Mouse (Mus musculus) thymus, postnatal 36 days (tissue): Measurements from ENCODE around the gene Catsperg1.
"Not testable (repeated sequence)": the region's sequence is repeated elsewhere in the genome, so short reads cannot be mapped to it uniquely, and the experiment has no call there.

Experiments used
- DNase-seq, 2 experiments: peaks; one replicate each; pipeline ENCODE4 v3.0.0; 2022; ENCODE audit warnings: mixed read lengths in 2 of 2

Catsperg1 gene

DNA sequence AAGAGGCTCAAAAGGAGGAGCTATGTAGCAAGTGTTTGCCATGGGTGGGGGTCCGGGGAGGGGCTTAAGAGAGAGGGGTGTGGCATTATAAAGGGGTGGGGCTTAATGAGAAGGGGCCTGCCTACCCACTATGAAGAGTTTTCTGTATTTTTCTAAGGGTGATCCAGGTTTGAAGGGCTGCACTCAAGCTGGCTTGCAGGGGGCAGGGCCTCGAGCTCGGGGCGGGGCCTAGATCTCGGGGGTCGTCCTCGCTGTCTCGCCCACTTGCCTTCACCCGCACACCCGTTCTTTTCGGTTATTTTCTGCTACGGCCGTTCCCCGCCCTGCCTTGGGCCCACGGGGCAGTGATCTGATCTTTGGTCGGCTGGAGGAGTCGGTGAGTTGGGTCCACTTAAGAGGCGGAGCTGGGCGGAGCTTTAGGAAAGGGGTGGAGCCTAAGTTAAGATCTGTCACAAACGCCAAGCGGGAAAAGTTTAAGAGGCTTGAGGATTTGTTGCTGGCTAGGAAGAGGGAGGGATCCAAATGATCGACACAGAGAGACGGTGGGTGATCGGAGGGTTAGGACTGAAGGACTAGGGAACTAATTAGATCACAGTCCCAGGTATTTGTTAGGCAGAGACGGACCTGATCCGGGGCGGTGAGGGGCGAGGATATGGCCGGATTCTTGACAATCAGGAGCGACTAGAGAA lies 43.6 kb downstream of the Catsperg1 start, which contains the start of the genes Ggn and Spred3:
Gene Ggn, plus strand, starts transcription at position 145 of the 689 bp plus-strand sequence.
Gene Spred3, minus strand, starts transcription at position 346 of the 689 bp plus-strand sequence.
- peak in 1 of 2 experiments; percentile 42 for DNase-seq

DNA sequence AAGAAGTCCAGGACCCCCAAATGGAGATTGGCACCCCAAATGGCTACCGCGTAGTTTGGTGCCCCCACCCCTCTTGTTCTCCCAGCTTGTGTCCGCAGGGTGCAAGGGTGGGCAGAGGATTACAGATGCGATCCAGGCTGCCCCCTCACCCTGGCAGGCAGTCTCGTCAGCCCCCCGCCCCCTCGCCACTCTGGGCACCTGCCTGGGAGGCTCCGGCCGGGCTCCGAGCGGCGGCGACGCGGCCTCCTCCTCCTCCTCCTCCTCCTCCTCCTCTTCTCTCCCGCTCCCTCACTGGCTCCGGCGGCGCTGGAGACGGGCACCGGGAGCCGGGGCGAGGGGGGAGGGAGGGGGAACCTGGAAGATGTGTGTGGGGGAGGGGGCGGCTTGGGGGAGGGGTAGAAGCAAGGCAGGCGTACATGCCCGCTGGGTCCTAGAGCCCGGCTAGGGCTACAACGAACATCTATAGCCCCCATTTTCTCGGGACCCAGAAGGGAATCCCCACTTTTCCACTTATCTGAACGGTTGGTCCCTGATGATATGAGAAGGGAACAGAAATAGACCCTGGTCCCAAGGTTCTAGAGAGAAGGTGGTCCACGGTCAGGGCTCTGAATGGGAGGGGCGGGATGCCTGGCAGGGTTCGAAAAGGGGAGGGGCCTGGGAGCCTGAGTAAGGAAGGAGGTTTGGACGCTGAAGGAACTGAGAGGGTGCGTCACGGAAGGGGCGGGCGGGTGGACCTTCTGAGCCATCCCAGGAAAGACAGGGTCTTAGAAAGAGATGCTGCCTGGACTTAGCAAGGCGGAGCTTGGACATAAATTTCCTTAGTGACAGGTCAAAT lies 44.4 kb downstream of the Catsperg1 start:
- peak in 1 of 2 experiments; percentile 48 for DNase-seq

DNA sequence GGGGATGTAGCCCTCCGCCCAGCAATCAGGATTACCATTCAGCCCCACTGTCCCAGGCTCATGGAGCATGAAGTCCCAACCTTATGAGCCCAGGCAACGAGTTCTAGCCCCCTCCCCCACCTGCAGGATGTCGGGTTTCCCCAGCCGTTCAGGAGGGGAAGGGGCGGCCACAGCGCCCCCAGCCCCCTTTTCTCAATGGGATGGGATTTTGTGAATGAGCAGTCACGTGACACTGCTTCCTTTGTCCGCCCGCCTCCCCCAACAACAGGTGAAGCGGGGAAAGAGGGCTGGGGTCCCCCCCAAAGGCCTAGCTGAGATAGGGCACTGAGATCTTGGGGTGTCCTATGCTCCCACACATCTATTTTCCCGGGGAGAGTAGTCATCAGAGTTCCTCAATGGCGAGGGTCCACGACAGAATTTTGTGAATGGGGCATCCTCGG lies 45.0 kb downstream of the Catsperg1 start:
- no peak for DNase-seq

DNA sequence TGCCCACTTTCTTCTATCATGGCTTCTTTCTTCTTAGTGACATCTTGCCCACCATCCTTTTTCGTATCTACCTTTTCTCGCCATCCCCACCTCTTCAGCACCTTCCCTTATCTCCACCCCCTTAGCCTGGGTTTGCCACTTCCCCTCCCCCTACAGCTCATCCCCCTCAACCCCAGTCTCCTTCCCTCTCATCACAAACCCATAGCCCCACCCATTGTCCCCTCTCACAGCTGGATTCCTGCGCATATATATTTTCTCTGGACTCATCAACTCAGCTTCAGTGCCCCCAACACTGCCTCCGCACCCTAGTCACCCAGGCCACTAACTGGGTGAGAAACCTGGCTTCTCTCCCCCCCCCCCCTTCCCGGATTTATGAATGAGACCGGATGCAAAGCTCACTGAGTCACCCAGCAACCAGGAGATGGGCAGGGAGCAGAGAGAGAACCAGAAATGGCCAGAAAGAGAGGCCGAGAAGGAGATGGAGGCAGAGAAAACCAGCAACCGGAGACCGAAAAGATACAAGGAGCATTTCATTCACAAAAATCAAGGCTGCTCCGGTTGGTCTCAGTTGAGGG lies 45.6 kb downstream of the Catsperg1 start:
- DNase-seq: no peak

DNA sequence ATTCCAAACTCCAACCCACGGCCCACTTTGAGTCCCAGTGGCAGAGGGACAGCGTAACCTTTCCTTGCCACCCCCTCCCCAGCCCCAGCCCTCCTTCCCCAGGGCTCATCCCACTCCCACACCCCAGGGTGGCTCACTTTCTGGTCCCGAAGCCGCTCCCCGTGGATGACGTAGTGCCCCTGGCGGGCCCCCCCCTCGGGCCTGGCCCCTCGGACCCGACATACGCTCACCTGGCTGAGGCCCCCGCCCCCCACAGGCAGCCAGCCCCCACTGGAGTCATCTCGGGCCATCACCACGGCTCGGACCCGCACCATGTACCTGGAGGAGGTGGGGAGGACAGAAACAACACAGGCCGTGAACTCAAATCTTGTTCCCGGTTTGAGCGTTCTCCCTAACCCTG lies 46.2 kb downstream of the Catsperg1 start:
- no peak for DNase-seq

DNA sequence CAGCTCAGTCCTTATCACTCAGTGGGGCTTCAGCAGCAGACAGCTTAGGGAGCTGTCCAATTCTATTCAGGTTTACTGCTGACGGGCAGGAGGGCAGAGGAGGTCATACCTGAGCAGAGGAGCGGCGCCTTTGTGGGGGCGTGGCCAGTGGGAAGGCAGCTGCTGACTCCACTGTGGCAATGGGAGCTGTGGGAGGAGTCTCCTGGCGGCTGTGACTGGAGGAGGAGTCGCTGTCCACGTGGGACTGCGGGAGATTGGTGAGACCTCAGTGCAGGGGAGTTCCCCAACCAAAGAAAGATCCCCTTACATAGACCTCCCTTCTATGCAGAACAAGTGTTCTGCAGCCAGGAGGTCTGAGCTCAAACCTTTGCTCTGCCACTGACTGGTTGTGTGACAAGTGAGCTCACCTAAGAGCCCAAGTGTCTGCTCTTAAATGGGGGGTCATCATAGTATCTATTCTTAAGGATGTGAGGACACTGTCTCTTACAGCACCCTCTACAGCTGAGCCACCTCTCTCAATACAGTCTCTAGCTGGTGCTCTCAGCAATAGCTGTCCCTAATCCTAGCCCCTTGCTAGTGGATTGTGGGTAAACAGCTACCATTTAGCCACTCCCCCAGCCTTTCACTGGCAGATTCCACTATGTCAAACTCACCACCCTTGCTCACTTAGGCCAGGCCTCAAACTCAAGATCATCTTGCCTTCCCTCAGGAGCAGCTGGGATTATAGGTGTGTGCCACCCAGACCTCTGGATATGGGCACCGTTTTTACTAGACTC lies 50.9 kb downstream of the Catsperg1 start:
- peak in 1 of 2 experiments; percentile 67 for DNase-seq

DNA sequence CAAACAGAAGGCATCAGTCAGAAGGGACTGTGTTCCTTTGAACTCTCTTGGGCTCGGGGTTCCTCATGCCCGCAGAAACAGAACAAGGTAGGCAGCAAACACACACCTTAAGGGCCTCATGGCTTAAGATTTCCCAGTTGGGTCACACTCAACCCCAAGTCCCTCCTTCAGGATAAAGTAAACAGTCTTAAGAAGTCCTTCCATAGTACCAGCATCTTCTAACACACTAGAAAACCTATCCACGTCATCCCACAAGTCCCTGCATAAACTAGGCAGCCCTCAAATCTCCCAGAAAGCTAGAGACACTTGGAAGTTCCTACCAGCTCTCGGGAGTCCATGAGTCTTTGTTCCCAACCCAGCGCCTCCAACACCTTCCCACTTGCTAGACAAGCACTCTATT lies 51.5 kb downstream of the Catsperg1 start:
- no peak for DNase-seq

DNA sequence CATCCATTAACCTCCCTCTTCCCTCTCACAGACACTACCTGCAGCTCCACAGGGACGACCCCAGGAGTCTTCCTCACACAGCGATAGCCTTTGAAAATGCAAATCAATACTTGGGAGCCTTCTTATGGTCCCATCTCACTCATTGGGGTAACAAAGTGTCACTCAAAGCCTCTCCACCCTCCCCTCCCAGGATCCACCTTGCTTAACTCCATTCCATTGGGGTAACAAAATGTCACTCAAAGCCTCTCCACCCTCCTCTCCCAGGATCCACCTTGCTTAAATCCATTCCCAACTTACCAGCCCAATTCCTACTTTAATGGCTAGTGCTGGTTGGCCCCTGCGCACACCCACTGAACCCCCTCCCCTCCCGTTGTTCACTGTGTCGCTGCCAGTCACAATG lies 55.6 kb downstream of the Catsperg1 start:
- no peak for DNase-seq

DNA sequence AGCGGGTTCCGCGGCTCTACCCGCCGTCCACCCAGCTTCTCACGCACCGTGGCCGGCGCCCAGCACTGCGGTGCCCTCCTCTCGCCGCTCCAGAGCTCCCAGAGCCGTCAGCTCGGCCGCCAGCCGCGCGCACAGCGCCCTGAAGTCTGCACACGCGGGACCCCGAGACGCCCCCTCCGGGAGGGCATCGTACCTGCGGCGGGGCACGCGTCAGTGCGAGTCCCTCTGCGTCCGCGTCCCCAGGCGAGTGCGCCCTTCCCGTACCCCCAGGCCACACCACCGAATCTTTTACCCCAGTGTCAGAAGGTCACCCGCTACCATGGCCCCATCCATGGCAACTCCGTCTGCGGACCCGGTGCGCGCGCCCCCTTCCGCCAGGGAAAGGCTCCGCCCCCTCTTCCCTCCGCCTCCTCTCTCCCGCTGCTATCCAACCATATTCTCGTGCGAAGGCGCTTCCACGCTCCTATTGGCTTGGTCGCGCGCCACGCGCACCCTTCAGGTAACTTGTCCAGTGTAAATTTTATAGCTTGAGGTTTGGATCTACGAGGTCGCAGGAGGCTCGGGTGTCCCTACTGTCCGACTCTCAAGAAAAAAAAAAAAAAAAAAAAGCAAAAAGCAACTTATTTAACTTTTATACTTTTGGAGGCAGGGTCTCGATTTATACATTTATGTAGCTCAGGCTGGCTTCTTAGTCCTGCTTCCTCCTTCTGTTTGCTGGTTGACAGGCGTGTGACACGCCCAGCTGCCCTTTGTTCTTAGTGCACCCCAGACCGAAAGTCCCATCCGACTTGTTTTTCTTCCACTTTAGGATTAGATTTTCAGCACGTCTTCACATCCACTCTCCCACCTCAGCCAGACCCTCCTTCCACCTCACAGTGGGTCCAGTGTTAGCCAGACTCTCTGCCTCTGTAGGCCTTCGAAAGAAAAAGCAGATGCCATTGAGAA lies 57.7 kb downstream of the Catsperg1 start, which contains the start of gene Fam98c:
Gene Fam98c, minus strand, starts transcription at position 397 of the 945 bp plus-strand sequence.
- DNase-seq: peak; percentile 83 to 88

DNA sequence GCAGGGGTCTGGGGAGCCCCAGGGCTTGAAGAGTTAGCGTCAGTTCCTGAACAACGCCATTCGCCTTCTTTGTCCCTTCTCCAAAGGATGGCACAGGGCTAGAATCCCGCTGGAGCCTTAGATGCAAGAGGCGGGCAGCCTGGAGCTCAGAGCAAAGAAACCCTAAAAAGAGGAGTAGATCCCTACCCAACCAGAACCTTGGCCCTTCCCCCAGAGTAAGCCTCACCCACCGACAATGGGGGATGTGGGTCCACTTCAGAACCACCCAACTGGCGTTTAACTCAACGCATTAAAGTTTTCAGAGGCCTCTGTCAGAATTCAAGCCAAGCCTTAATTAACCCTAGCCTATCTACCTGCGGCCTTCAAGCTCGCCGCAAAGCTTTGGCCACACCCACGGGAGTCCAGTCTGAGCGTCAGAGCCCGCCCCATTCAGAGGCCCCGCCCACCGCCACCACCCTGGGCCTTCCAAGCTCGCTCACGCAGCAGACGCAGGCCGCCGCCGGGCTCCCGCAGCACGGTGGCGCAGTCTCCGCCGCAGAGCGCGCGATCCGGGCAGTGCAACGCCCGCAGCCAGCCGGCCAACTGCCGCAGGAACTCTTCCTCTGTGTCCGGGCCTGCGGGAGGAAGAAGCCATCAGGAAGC lies 58.5 kb downstream of the Catsperg1 start:
- peak; percentile 85 to 88 for DNase-seq

DNA sequence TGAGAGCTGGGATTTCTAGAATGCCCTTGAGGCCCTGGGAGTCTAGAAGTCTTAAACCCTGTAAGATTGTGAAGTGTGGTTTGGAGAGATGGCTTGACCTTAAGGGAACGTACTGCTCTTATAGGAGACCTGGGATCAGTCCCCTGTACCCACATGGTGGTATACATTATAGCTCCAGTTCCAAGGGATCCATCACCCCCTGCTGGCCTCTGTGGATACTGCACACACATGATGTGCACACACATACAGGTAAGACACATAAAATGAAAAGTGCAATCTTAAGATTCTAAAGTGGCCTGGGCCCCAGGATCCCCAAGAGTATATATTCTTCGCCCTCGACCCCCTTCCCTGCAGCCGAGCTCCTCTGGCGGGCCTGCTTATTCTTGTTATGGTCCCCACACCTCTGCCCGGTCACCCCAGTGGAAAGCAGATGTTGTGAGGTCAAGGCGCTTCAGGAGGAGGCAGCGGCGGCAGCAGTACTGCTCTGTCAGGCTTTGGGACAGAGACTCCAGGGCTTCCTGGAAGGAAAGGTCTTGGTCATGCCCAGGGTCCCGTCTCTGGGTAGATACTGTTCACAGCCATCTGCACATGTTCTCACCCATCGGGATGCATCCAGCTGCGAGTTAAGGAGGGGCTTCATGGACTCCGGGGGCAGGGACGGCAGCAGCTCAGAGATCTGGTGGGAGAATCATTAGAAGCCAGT lies 59.7 kb downstream of the Catsperg1 start:
- DNase-seq: no peak

DNA sequence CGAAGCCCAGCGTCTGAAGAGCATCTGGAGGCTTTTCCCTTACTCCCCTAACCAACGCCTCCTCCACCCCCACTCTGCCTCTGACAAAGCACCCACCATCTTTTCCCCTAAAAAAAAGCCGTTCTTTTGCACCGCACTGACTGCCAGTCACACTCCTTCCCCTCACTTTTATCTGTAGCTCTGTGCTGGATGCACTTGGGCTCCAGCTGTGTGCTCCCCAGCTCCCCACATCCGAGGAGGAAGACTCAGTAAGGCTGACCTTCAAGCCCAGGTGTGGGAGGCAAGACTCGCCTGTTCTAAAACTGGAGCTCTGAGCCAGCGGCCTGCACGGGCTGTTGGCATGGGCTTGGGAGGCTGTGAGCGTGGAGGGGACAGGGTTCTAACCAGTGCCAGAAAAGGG lies 62.3 kb downstream of the Catsperg1 start:
- DNase-seq: peak in 1 of 2 experiments; percentile 56

DNA sequence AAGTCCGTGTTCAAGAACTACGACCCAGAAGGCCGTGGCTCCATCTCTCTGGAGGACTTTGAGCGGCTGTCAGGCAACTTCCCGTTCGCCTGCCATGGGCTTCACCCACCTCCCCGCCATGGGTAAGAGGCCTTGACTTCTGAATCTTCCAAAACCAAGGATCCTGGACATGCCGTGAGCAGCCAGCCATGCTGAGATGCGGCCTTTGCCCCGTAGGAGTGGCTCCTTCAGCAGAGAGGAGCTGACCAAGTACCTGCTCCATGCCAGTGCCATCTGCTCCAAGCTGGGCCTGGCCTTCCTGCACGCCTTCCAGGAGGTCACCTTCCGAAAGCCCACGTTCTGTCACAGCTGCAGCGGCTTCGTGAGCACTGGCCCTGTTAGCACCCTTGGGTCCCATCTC lies 65.1 kb downstream of the Catsperg1 start:
- DNase-seq: no peak

DNA sequence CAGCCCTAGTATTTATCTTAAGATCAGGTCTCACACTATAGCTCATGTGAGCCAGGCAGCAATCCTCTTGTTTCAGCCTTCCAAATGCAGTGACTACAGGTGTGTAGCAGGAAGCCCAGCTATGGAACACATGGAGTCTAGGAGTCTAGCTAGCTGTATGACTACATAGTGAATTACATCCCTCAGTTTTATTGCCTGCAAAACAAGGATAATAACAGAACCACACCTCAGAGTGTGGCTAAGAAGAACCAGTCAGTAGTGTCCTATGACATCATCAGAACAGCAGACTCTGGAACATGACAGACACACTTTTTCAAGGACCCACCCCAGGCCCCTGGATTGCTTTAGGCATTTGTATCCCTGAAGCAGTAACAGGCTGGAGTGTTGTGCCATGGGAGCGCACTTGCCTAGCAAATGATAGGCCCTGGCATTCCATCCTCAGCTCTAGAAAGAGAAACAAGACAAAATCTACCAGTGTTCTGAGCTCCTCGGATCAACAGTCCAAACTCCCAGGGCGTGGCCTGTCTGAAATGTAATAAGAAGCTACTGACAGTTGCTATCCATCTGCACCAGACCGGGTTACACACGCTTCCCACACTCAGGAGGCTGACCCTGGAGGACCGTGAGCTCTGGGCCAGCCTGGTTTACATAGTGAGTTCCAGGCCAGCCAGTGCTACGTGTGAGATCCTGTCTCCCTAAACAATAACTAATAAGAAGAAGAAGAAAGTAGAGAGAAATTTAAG lies 67.0 kb downstream of the Catsperg1 start:
- no peak for DNase-seq

DNA sequence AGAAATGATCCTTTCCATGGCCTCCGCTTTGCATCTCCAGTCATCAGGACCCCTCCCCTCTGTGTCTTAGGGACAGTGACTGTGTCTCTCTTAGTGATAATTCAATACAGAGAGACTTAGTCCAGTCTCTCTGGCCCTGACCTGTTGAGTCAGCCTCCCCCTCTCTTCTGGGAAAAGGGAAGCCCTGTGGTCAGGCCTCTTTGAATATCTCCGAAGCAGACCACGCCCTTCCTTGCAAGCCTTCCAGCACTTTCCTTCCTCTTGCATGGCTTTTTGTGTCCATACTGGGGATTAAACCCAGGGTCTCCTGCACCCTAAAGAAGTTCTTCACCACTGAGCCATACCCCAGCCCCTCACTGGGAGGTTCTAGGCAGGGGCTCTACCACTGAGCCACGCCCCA lies 69.8 kb downstream of the Catsperg1 start:
- no peak for DNase-seq

DNA sequence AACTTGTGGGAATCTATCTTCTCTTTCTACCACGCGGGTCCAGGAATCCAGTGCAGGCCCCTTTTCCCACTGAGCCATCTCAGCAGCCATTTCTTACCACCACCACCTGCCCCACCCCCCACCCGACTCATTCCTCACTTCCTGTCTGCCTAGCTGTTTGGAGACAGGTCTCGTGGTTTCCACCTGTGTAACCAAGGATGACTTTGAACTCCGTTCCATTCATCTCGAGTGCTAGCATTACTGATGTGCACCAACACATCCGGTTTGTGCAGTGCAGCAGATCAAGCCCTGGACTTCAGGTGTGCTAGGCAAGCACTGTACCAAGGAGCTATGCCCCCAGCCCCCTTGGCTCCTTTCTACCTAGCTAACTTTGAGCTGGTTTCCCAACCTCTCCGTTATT lies 72.4 kb downstream of the Catsperg1 start:
- peak; percentile 47 to 72 for DNase-seq

DNA sequence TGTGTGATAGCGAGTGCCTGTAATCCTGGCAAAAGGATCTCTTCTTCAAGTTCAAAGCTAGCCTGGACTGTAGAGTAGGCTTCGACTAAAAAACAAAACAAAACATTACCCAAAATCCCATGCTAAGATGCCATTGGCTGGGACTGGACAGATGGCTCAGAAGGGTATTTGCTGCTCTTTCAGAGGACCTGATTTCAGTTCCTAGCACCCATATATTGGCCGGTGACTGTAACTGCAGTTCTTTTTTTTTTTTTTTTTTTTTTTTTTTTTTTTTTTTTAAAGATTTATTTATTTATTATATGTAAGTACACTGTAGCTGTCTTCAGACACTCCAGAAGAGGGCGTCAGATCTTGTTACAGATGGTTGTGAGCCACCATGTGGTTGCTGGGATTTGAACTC lies 74.6 kb downstream of the Catsperg1 start:
- not testable (repeated sequence) for DNase-seq

DNA sequence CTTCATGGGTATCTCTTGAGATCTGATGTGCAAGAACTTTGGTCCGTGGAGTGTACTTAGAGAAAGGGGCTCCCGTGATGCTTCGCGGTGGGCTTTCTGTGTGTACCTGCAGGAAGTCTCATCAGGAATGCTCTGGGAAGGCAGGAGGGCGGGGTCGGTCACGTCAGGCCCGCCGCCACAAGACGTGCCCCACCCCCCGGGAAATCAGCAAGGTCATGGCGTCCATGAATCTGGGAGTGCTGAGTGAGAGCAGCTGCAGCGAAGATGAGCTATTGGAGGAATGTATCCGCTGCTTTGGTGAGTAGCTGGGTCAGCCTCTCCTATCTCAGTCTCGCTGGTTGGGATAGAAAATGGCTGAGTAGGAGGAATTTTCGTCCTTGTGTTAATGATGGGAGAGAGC lies 76.4 kb downstream of the Catsperg1 start:
- no peak for DNase-seq

DNA sequence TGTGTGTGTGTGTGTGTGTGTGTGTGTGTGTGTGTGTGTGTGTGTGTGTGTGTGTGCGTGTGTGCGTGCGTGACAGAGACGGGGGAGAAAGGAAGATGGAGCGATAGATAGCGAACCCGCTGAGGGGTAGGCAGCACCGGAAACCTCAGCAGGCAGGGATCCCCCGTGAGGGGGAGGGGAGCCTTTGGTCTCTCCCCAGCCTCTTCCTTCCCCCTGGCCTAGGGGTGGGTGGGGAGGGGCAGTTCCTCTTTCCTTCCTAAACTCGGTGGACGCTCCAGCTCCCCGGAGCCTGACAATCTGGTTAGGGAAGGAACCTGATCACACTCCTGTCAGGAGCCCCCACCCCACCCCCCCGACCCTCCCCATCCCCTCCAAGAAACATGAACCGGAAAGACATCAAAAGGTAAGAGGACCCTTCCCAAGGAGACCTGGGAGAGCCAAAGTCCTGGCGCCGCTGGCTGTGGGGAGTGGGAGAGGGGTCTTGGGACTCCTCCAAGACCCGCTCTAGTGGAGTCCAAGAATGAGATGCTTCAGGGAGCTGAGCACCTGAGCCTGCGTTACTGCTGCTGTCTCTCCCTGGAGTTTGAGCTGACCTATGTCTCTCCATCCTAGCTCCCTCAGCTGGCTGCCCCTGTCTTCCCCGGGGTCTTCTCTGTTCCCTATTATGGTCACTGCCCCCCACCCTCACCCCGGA lies 79.0 kb downstream of the Catsperg1 start, which contains the start of gene Rasgrp4:
Gene Rasgrp4, plus strand, starts transcription at position 159 of the 694 bp plus-strand sequence.
- DNase-seq: peak; percentile 86 to 93
